Mouse (Mus musculus) central nervous system, embryonic 18 days (tissue): Measurements from ENCODE around the gene Il13. TPM values are rescaled to one million over a fixed set of nuclear protein-coding genes. Genes with fewer than 3 reads are reported as not detected.

Experiments
- polyA plus RNA-seq: library from polyadenylated mRNA; depleted of rRNA; stranded (reverse); fragments of >200 nt; gene quantifications from 2 replicates; pipeline ENCODE4 v1.2.3, GENCODE M21; 2012; rRNA removed

Gene Il13
- not detected in 2 replicates for polyA plus RNA-seq

GRCm38 (mm10) chr11:53634556-53634955 is at the start of gene Il13:
Gene Il13 (minus strand): TSS chr11:53634702.

GRCm38 (mm10) chr11:53618619-53619198 is 15.8 kb downstream of the Il13 start, which contains the start of gene Il4:
Gene Il4 (minus strand): TSS chr11:53618669.

Other genes starting within 250 kb of the Il13 start
- not detected in 2 replicates for gene Leap2, start 211.5 kb downstream of the Il13 start, polyA plus RNA-seq
- 288 and 363 TPM in 2 replicates for gene Uqcrq, start 203.9 kb downstream of the Il13 start, polyA plus RNA-seq
- gene Gdf9, start 203.7 kb downstream of the Il13 start, polyA plus RNA-seq, result 1.8 and 2.6 TPM in 2 replicates
- gene Gm10447, start 177.6 kb downstream of the Il13 start, polyA plus RNA-seq, result 0.08 and 0.11 TPM in 2 replicates
- gene Shroom1, start 177.5 kb downstream of the Il13 start, polyA plus RNA-seq, result 3.4 and 3.7 TPM in 2 replicates
- gene Gm9837, start 164.2 kb downstream of the Il13 start, polyA plus RNA-seq, result not detected in 2 replicates
- gene Gm9945, start 154.5 kb downstream of the Il13 start, polyA plus RNA-seq, result 0.09 TPM in 1 of 2 replicates, not detected in the other
- 4.9 and 5.9 TPM in 2 replicates for gene Sowaha, start 154.4 kb downstream of the Il13 start, polyA plus RNA-seq
- gene Sept8, start 115.4 kb downstream of the Il13 start, polyA plus RNA-seq, result 45.7 and 48.1 TPM in 2 replicates
- 126 and 129 TPM in 2 replicates for gene Kif3a, start 67.3 kb downstream of the Il13 start, polyA plus RNA-seq
- 0.19 TPM in 1 of 2 replicates, not detected in the other for gene Il4, start 16.0 kb downstream of the Il13 start, polyA plus RNA-seq
- gene Rad50, start 72.6 kb upstream of the Il13 start, polyA plus RNA-seq, result 4.9 and 5.6 TPM in 2 replicates
- 0.07 and 0.17 TPM in 2 replicates for gene Il5, start 86.1 kb upstream of the Il13 start, polyA plus RNA-seq
- 4.0 and 4.7 TPM in 2 replicates for gene Irf1, start 135.3 kb upstream of the Il13 start, polyA plus RNA-seq
- 0.18 and 0.31 TPM in 2 replicates for gene Gm17334, start 138.5 kb upstream of the Il13 start, polyA plus RNA-seq
- gene Gm12216, start 224.6 kb upstream of the Il13 start, polyA plus RNA-seq, result 0.26 and 0.76 TPM in 2 replicates